Mouse (Mus musculus): ENCODE results near the gene Tmem178. TPM values are rescaled to one million over a fixed set of nuclear protein-coding genes. Genes with fewer than 3 reads are reported as not detected.
A peak's percentile ranks its signal among the peaks of the same experiment; 100 is the strongest.

Tmem178 gene
- polyA plus RNA-seq, 2 experiments = 8.1 to 8.9 TPM

DNA sequence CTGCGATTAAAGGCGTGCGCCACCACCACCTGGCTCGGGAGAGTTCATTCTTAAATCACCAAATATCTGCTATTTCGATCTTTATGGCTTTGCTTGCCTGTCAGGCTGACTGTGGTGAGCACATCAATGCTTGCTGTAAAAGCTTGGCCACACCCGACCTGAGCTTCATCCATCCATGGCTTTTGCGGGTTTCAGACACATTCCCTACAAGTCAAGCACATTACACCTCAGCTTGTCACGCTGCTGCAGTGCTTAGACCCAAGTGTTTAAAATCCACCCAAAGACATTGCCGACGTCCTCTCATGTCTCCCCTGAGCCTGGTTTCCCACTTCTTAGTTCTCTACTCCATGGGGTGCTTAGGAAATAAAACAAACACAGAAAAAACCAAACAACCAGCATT, 64.7 kb downstream of the Tmem178 start:
- no peak overlapping the region for H3K4me3 ChIP-seq (replicated peaks; ENCODE audit: low read length)
- H3K9me3 ChIP-seq (ENCODE audit: control insufficient read depth, low read length) = no peaks in the 10 kb centered on the region
- no peak overlapping the region for H3K4me2 ChIP-seq (replicated peaks; ENCODE audit: low read depth, low read length, severe bottlenecking)
- no peak for ATAC-seq (ENCODE audit: low FRiP score, low read depth)
- TF ChIP-seq POLR2A (IDR thresholded peaks at IDR 0.05; ENCODE audit: borderline replicate concordance, extremely low read depth, insufficient read depth, insufficient read length) = no peak
- no peak for DNase-seq (ENCODE audit: low spot score)
- 77% methylated on average over 10 of the region's 10 CpGs for WGBS
- no peak overlapping the region for H3K9ac ChIP-seq (ENCODE audit: low read depth, low read length, severe bottlenecking)
- 0 out of 2 replicates have a peak, but pooled peaks cover 4% of the 10 kb centered on the region for H3K4me1 ChIP-seq (ENCODE audit: control insufficient read depth, insufficient read depth, low read length)
- no peaks in the 10 kb centered on the region for H3K27me3 ChIP-seq (ENCODE audit: control insufficient read depth, insufficient read depth, low read length)
- no peaks in the 10 kb centered on the region for H3K36me3 ChIP-seq (ENCODE audit: control insufficient read depth, insufficient read depth, low read length)
- H3K27ac ChIP-seq (replicated peaks; ENCODE audit: low read depth, low read length) = no peak overlapping the region

DNA sequence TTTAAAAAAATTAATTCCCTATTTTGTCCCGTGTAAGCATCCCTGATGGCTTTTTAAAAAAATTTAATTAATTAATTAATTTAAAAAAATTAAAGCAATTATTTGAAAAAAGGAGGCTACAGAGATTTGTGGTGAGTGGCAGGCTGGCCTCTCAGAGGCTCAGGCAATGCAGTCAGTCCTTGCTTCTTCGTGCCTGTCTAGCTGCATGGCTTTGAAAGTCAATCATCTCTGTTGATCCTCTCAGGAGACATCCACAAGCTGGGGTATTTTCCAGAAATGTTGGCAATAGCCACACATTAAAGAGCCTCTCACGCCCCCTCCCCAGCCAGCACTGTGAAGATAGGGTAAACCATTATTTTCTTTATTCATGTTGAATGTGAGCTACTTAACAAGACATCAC, 65.8 kb downstream of the Tmem178 start:
- no peaks in the 10 kb centered on the region for H3K36me3 ChIP-seq (ENCODE audit: control insufficient read depth, insufficient read depth, low read length)
- no peak overlapping the region for H3K4me3 ChIP-seq (replicated peaks; ENCODE audit: low read length)
- H3K9me3 ChIP-seq (ENCODE audit: control insufficient read depth, low read length) = no peaks in the 10 kb centered on the region
- no peaks in the 10 kb centered on the region for H3K27me3 ChIP-seq (ENCODE audit: control insufficient read depth, insufficient read depth, low read length)
- no peaks in the 10 kb centered on the region for H3K4me1 ChIP-seq (ENCODE audit: control insufficient read depth, insufficient read depth, low read length)
- DNase-seq (ENCODE audit: low spot score) = no peak
- H3K4me2 ChIP-seq (replicated peaks; ENCODE audit: low read depth, low read length, severe bottlenecking) = no peak overlapping the region
- H3K9ac ChIP-seq (ENCODE audit: low read depth, low read length, severe bottlenecking) = no peak overlapping the region
- no peak for ATAC-seq (ENCODE audit: low FRiP score, low read depth)
- TF ChIP-seq POLR2A (IDR thresholded peaks at IDR 0.05; ENCODE audit: borderline replicate concordance, extremely low read depth, insufficient read depth, insufficient read length) = no peak
- no peak overlapping the region for H3K27ac ChIP-seq (replicated peaks; ENCODE audit: low read depth, low read length)
- WGBS = 58% methylated on average over 3 of the region's 3 CpGs

DNA sequence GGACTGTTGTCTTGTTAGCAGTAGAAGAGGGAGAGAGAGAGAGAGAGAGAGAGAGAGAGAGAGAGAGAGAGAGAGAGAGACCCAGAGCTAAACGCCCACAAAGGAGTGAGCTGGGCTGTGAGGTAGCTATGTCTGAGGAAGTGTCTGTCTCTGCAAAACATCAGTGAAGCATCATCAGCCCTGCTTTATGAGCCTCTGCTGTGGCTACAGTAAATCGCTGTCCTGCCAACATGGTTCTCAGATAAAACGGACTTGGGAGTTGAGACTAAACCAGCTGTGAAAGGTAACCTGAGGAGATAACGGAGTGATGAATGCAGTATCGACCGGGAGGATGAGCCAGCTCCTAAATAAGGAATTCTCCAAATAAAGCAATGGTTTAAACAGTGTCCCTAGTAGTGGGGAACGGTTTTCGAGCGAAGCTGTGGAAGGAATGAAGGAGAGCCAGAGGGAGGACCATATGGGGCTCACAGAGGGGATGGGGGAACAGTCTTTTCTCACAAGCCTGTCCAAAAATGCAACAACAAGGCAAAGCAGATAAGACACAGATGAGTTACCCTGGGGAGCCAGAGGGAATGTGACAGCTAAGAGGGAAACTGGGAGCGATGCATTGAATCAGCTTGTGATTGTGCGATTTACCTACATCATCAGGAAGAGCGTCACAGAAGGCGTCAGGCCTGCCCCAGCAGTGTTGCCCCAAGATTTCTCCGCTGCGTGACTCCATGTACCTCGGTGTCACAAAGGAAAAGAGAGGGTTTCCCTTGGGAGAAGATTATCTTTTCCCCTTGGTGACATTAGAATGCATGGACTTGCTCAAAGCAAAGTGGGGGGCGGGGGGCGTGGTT, 66.6 kb downstream of the Tmem178 start:
- Histone ChIP-seq H3K9me3 (ENCODE audit: control insufficient read depth, low read length) (no peaks in the 10 kb centered on the region), H3K9ac (ENCODE audit: low read depth, low read length, severe bottlenecking) (no peak overlapping the region), H3K27ac (replicated peaks; ENCODE audit: low read depth, low read length) (no peak overlapping the region), H3K4me1 (ENCODE audit: control insufficient read depth, insufficient read depth, low read length) (no peaks in the 10 kb centered on the region), H3K4me3 (replicated peaks; ENCODE audit: low read length) (no peak overlapping the region), H3K4me2 (replicated peaks; ENCODE audit: low read depth, low read length, severe bottlenecking) (no peak overlapping the region), H3K27me3 (ENCODE audit: control insufficient read depth, insufficient read depth, low read length) (no peaks in the 10 kb centered on the region), H3K36me3 (ENCODE audit: control insufficient read depth, insufficient read depth, low read length) (no peaks in the 10 kb centered on the region)
- ATAC-seq (ENCODE audit: low FRiP score, low read depth) (peak; percentile 78), DNase-seq (ENCODE audit: low spot score) (peak; percentile 40)
- no peak for TF ChIP-seq POLR2A (IDR thresholded peaks at IDR 0.05; ENCODE audit: borderline replicate concordance, extremely low read depth, insufficient read depth, insufficient read length)
- WGBS = 66% methylated on average over 18 of the region's 18 CpGs

DNA sequence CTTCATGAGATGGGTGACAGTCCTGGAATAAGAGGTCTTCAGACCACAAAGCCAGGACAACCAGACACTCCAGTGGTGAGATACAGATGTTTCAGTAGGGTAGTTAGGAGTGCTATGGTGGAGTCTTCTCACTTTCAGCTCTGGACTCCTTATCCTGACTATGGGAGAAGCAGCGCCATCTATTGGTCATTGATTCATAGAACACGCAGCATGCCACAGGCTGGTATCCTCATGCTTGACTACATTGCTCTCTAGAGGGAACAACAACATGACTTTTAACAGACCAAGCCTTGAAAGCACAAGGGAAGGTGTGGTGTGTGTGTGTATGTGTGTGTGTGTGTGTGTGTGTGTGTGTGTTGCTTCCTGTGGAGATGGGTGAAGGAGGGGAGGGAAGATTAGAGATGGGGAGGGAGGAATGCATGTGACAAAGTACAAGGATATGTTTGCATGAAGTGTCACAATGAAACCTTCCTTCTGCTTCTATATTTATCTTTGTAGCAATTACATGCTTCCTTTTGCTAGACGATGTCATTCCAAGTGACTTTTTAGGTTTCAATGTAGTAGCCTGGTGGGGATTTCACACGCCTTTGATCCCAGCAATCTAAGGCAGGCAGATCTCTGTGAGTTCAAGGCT, 71.5 kb downstream of the Tmem178 start:
- no peaks in the 10 kb centered on the region for H3K36me3 ChIP-seq (ENCODE audit: control insufficient read depth, insufficient read depth, low read length)
- no peak overlapping the region for H3K4me3 ChIP-seq (replicated peaks; ENCODE audit: low read length)
- no peak for TF ChIP-seq POLR2A (IDR thresholded peaks at IDR 0.05; ENCODE audit: borderline replicate concordance, extremely low read depth, insufficient read depth, insufficient read length)
- H3K4me1 ChIP-seq (ENCODE audit: control insufficient read depth, insufficient read depth, low read length) = no peaks in the 10 kb centered on the region
- H3K27ac ChIP-seq (replicated peaks; ENCODE audit: low read depth, low read length) = no peak overlapping the region
- H3K9me3 ChIP-seq (ENCODE audit: control insufficient read depth, low read length) = no peaks in the 10 kb centered on the region
- H3K4me2 ChIP-seq (replicated peaks; ENCODE audit: low read depth, low read length, severe bottlenecking) = no peak overlapping the region
- 46% methylated on average over 4 of the region's 4 CpGs for WGBS
- H3K27me3 ChIP-seq (ENCODE audit: control insufficient read depth, insufficient read depth, low read length) = no peaks in the 10 kb centered on the region
- ATAC-seq (ENCODE audit: low FRiP score, low read depth) (peak; percentile 66), DNase-seq (ENCODE audit: low spot score) (peak; percentile 83)
- no peak overlapping the region for H3K9ac ChIP-seq (ENCODE audit: low read depth, low read length, severe bottlenecking)

DNA sequence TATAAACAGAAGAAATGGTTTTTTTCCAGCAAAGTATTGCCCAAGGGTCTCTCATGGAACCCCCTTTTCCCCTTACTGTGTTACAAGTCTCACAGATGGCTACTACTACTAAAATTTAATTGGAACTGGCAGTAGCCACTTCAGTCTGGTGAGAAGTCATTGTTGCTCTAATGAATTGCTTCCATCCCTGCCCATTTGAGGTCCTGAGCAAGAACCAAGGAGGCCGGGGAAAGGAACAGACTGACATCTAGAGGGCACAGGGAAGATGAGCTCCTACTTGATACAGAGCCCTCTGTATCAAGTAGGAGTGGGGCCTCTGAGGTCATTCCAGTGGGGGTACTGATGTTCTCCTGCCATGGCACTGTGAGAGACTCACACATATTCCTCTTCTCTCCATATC, 72.7 kb downstream of the Tmem178 start:
- no peak overlapping the region for H3K9ac ChIP-seq (ENCODE audit: low read depth, low read length, severe bottlenecking)
- H3K4me3 ChIP-seq (replicated peaks; ENCODE audit: low read length) = no peak overlapping the region
- no peaks in the 10 kb centered on the region for H3K4me1 ChIP-seq (ENCODE audit: control insufficient read depth, insufficient read depth, low read length)
- no peak for TF ChIP-seq POLR2A (IDR thresholded peaks at IDR 0.05; ENCODE audit: borderline replicate concordance, extremely low read depth, insufficient read depth, insufficient read length)
- H3K27ac ChIP-seq (replicated peaks; ENCODE audit: low read depth, low read length) = no peak overlapping the region
- DNase-seq (ENCODE audit: low spot score) (peak; percentile 35), ATAC-seq (ENCODE audit: low FRiP score, low read depth) (no peak)
- H3K27me3 ChIP-seq (ENCODE audit: control insufficient read depth, insufficient read depth, low read length) = no peaks in the 10 kb centered on the region
- H3K4me2 ChIP-seq (replicated peaks; ENCODE audit: low read depth, low read length, severe bottlenecking) = no peak overlapping the region
- no peaks in the 10 kb centered on the region for H3K36me3 ChIP-seq (ENCODE audit: control insufficient read depth, insufficient read depth, low read length)
- H3K9me3 ChIP-seq (ENCODE audit: control insufficient read depth, low read length) = no peaks in the 10 kb centered on the region
- 44% methylated on average over 1 of the region's 1 CpGs for WGBS
